Mouse (Mus musculus): ENCODE measurements around the gene Cd83. TPM values are rescaled to one million over a fixed set of nuclear protein-coding genes. Genes with fewer than 3 reads are reported as not detected.
A peak's percentile ranks its signal among the peaks of the same experiment; 100 is the strongest.

The Cd83 gene
- total RNA-seq, 2 experiments from 2014 or later = 1.2 to 3.0 TPM

DNA sequence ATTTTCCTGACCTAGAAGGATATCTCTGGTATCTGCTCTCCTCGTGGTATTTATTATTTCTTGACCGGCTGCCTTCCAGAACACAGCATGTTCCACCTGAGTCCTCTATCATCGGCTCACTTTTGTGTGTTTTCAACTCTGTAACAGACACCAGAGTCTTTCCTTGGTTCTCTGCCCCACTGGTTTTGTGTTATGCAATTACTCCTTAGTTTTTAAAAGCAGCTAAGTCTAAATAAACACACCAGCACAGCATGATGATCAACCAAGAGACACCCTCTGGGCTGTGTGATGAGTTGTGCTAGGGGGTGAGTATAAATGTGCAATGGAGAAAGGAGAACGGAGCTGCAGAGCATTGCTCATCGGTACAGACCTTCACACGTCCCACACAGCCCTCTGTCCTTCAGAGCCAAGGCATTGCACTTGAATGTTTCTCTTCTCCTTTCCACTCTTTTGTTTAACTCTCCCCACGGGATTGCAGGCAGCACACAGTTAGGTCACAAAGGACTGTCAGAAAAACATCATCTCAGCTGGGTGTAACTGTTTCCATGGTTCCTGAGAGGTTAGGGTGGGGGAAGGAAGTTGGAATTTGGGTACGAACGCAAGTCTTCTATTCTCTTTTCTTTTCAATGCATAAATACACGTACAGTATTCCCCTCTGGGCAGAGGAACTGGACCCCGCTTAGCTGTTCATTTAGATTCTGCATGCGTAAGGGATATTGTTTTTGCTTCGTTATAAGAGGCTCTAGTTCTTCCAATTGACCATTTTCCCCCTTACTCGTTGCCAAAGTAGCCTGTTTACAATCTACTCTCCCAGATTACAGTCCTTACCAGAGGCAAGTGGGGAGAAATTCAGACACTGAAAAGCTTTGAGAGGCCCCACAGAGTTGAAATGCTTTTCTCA, 22.0 kb downstream of the Cd83 start:
- no peak for DNase-seq

DNA sequence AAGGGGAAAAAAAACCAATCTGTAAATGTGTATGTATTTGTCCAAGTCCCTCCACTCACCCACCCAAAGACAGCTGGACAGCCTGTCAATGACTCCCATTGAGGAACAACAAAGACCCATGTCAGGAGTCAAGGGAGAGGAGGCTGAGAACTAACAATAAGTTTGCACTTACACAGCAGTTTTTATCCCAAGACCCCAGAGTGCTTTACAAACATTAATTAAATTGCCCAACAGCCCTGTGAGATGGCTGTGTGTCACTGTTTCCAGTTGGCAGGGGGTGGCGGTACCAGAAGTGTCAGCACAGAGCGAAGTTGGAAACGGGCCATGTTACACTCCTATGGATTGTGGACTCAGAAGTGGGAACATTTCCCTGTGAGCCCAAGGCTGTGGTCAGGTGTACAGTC, 22.7 kb downstream of the Cd83 start:
- DNase-seq = no peak

DNA sequence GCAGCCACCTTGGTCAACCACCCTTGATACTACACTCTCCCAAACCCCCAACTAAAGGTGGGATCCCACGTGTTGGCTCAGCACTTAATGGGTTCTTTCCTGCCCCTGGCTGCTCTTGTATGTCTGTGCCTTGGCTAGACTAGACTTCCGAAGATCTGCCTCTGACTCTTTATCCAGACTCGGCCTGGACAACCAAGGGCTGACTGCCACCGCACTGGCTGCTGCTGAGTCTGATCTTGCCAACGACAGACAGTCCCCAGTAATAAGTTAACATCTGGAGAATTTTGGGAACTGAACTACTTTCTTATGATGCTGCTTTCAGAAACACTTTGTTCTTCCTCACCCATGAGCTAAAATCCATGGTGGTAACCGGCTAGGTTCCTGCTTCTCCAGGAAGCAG, 26.0 kb downstream of the Cd83 start:
- DNase-seq = no peak

DNA sequence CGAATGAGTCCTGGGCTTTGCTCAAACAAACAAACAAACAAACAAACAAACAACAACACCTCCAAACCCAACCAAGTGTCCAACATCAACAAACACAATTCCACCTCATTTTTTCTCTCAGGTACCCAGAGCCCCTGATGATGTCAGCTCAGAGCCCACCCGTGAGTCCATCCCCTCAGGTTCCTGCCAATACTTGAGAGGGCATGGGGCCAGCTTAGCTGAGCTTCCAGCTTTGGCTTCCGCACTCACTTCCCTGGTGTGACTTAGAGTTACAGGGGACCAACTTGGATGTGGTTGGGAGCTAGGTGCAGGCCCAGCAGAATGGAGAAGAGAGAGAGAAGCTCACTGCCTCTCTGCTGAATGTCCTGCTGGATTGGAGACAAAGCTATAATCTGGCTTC, 27.3 kb downstream of the Cd83 start:
- no peak for DNase-seq

GRCm38 (mm10) chr13:43813431-43813830, 28.9 kb downstream of the Cd83 start:
- DNase-seq = no peak

DNA sequence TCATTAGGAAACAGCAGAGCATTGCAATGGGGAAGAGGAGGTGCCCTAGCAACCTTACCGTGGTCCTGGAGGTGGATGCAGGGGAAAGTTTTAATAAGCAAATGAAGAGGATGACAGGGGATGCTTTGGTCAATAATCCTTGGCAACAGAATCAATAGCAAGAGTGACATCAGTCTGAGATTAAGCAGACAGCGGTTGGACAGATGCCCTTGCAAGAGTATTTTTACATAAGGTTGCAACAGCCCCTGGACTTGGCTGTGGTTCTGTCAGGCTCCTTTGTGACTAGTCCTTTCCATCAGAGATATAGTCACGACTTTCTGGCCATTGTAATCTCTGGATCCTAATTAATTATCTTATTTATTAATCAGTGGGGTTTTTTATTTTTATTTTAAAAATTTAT, 32.9 kb downstream of the Cd83 start:
- no peak for DNase-seq

- no peak for DNase-seq
Measured at GRCm38 (mm10) chr13:43818307-43819019, 33.9 kb downstream of the Cd83 start.

- DNase-seq = no peak
Measured at GRCm38 (mm10) chr13:43819020-43819310, 34.4 kb downstream of the Cd83 start.

- no peak for DNase-seq
Measured at GRCm38 (mm10) chr13:43820071-43820470, 35.5 kb downstream of the Cd83 start.

- no peak for DNase-seq
Measured at GRCm38 (mm10) chr13:43822306-43822705, 37.7 kb downstream of the Cd83 start.

DNA sequence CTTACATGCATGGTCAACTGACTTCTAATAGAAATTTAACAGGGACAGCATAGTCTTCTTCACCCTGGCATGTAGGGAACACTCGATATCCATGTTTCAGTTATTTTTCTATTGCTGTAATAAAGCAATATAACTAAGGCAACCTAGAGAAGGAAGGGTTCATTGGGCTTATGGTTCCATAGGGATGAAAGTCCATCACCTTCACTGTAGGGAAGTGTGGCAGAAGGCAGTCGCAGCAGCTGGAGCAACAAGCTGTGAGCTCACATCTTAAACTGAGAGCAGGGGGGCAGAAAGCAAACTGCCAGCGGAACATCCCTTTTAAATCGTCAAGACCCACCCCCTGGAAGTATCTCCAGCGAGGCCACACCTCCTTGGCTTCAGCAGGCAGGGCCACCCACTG, 44.1 kb downstream of the Cd83 start:
- no peak for DNase-seq

GRCm38 (mm10) chr13:43830892-43831673, 46.5 kb downstream of the Cd83 start:
- DNase-seq = peak; percentile 20

- no peak for DNase-seq
Measured at GRCm38 (mm10) chr13:43832731-43833130, 48.2 kb downstream of the Cd83 start.

GRCm38 (mm10) chr13:43836376-43836775, 51.8 kb downstream of the Cd83 start:
- DNase-seq = no peak

DNA sequence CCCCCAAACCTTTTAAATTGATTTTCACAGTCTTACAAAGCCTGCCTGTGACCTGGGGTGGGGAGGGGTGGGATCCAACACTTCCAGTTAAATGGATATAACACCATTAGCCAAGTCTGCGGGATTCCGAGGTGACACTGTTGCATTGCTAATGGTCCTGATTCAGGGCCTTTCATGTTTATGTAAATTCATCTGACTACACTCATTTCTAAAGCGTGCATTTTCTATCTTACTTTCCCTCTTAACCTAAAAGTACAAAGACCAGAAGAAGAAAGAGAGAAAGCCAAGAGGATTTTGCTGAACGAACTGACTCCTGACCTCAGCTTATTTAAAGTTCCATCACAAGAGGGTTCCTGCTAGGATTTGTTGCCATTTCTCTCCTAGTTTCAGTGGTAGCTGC, 53.2 kb downstream of the Cd83 start:
- DNase-seq = no peak

DNA sequence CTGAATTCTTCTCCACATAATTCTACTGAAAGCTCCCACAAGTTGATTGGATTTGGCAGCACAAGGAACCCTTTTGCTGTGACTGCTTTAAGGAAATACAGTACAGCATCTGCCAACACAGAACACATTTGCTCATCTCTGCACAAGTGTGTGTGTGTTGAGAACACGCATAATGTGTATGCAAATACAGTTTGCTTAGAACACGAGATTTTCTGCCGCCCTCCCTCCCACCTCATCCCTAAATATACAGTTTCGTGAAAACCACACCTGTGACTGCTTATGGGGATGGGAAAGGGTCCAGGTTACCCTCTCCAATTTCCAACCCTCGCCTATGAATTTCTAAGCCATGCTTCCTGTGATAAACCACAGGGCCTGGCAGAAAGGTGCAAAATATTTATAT, 60.6 kb downstream of the Cd83 start:
- DNase-seq = no peak

DNA sequence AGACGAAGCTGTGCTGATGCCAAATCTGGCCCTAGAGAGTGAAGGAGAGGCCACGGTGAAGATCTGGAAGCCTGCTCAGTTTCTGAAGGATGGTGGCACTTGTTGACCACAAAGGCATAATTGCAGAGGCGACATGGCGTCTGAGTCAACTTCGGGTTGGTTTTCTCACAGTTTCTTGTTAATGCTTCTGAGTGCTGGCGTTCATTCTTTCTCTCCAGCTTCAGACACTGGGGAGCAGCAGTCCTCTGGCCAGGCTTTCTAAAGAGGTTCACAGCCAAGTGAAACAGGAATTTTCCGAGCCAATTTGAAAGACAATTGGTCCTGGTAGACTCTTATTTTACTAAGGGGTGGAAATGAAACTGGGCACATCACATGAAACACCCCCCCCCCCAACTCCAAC, 62.6 kb downstream of the Cd83 start:
- DNase-seq = no peak

DNA sequence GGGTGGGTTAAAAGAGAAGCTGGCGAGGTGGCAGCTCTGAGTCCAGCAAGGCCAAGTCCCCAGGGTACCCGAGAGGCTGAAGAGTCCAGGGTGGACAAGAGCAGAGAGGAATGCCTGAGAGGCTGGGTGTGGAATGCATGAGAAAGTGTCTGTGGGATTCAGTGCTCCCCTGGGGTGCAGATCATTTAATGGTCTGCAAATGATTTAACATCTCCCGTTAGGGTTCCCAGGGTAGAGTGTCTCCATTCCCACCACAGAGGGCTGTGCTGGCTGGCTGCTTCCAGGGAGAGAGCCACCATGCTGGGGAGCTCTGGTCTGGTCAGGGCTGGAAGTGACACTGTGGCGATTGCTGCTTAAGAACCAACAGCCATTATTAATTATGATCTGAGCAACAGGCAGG, 65.2 kb downstream of the Cd83 start:
- no peak for DNase-seq

DNA sequence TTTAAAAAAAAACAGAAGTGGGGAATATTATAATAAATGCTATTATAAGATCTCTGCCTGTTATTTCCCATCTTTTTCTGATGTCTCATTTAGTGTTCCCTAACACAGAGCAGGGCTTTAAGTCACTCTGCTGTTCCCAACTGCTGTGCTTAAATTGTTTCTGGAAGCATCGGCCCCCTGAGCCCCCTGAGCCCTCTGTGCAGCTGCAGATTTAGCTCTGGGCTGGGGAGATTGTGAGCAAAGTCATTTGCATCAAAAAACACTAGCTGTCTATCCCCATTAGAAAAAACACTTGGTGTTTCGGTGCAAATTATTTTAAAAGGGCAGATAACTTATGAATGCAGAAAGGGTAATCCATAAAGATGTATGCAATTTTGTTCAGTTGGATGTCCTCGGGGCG, 66.5 kb downstream of the Cd83 start:
- DNase-seq = no peak

Data from gastrocnemius, postnatal 10 days (tissue).